Mouse (Mus musculus) testis, adult 2 months (tissue): ENCODE results near the gene Wsb2.

Experiments used
- CTCF ChIP-seq: fragments of 200-500 bp; IDR thresholded peaks from 2 replicates; pipeline ENCODE4 v1.5.1; 2012; ENCODE audit warnings: low read depth, mild to moderate bottlenecking, inconsistent platforms, low read length, moderate library complexity; ENCODE audit not compliant: control insufficient read depth, insufficient read depth, insufficient replicate concordance
- POLR2A ChIP-seq: fragments of 200-500 bp; IDR thresholded peaks from 2 replicates; pipeline ENCODE4 v1.6.1; 2012; ENCODE audit warnings: low read depth, mild to moderate bottlenecking, inconsistent platforms, low read length, moderate library complexity; ENCODE audit not compliant: control insufficient read depth

DNA sequence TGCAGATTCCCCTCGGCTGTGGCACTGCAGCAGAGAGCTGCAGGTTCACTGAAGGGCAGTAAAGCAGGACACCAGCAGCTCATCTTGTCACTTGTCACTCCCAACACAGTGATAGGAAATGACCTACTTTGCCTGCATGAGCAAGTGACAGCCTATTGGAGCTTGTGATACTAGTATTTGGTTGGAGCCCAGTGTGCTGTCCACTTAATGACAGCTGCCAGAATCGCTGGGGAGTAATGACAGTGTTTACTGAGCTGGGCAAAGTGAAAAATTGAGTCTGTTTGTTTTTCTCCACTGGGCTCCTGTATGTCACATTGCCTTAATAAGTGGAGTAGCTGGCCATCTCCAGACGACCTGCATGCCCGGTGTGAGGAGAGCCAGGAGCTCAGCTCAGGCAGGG, 23.1 kb downstream of the Wsb2 start:
- no peak for TF ChIP-seq CTCF
- no peak for TF ChIP-seq POLR2A
